In genomic region chrX:60609202-60609601, GRCm38 (mm10) we compare ENCODE assay signal across 9 mouse cellular contexts. TPM values are rescaled to one million over a fixed set of nuclear protein-coding genes. Genes with fewer than 3 reads are reported as not detected.
DNase-seq lines count a peak whose midpoint lies in the region; ATAC-seq and TF ChIP-seq lines count a peak whose summit lies in the region.
"Had no signal": no experiment of that assay in that cellular context is flagged by ENCODE, and none has a peak within 500 bp of the region (broad histone marks: within the 10 kb centered on the region; RNA-seq: fewer than 3 reads in every experiment).

No protein-coding gene starts in this region.

- no peaks in the 10 kb centered on the region for H3K36me3 ChIP-seq in heart, postnatal 0 days (replicated peaks; ENCODE audit: control insufficient read depth, insufficient read depth, low read length)

- TF ChIP-seq EP300 in heart, postnatal 0 days (IDR thresholded peaks at IDR 0.05; ENCODE audit: low read depth): no peak

- H3K27ac ChIP-seq in heart, postnatal 0 days (ENCODE audit: low read depth): no peak overlapping the region

- intact Hi-C loops in gastrocnemius, postnatal 14 days (cut with DNase I; ENCODE audit: low total_unique reads): no loop called here

- no peak for DNase-seq in heart, postnatal 0 days (ENCODE audit: low spot score)
- no peak for DNase-seq in heart, postnatal 4 days
- DNase-seq in lung, postnatal 36 days: peak; percentile 1
- no peak for DNase-seq in lung, postnatal 4 days
- peak; percentile 30 for DNase-seq in ZHBTc4 (ENCODE audit: low read depth, low spot score)
- peak; percentile 37 for DNase-seq in mesoderm, embryonic 11.5 days (ENCODE audit: low read depth, low spot score)
- no peak for DNase-seq in T-cell, adult 2 months (ENCODE audit: low spot score)
- DNase-seq in gastrocnemius, postnatal 14 days: no peak
- DNase-seq: gastrocnemius, postnatal 10 days had no signal

- H3K27me3 ChIP-seq in heart, postnatal 0 days (ENCODE audit: control insufficient read depth, insufficient read depth, low read length): no peaks in the 10 kb centered on the region

- peak; percentile 41; the same call in 1 of the 2 replicates for TF ChIP-seq CTCF in heart, postnatal 0 days (IDR thresholded peaks at IDR 0.05; ENCODE audit: low read depth)

- no peaks in the 10 kb centered on the region for H3K4me1 ChIP-seq in heart, postnatal 0 days (ENCODE audit: control insufficient read depth, insufficient read depth)

- no peaks in the 10 kb centered on the region for H3K9me3 ChIP-seq in heart, postnatal 0 days (replicated peaks; ENCODE audit: control insufficient read depth, low read length)

- no peak overlapping the region for H3K4me2 ChIP-seq in heart, postnatal 0 days (ENCODE audit: low read depth, low read length)

- 28% methylated on average over 3 of the region's 3 CpGs for WGBS in heart, postnatal 0 days

- ATAC-seq in heart, postnatal 0 days (ENCODE audit: insufficient read depth, low read depth): no peak

- no peak overlapping the region for H3K9ac ChIP-seq in heart, postnatal 0 days (replicated peaks; ENCODE audit: low read depth, low read length)

- H3K4me3 ChIP-seq in heart, postnatal 0 days (ENCODE audit: low read depth, low read length): no peak overlapping the region

RNA-seq across cellular contexts. Expression of gene Atp11c, which starts 16.7 kb away (rescaled TPM):
- 5.5 and 8.8 TPM in 2 replicates for total RNA-seq in heart, postnatal 0 days (2014; rRNA removed; ENCODE audit: low replicate concordance)
- 1.8 and 2.0 TPM in 2 replicates for polyA plus RNA-seq in heart, postnatal 0 days (2015; fragmentation: Nextera tagmentation; extraction: Ambion mirVana)
- 10 to 100 TPM; 10.1 to 10.2 TPM for total RNA-seq in heart, postnatal 4 days (2021)
- 1 to 10 TPM; 4.2 to 4.9 TPM for total RNA-seq in gastrocnemius, postnatal 14 days (2021)

Comparison
In these comparisons a context has a peak if more than half of its experiments do, and no peak if none do; other contexts are left out.
1. DNase-seq: peak in lung, postnatal 36 days (single experiment), ZHBTc4 (single experiment) and mesoderm, embryonic 11.5 days (single experiment); none in heart, postnatal 0 days (single experiment), heart, postnatal 4 days (single experiment), lung, postnatal 4 days (0 of 2), T-cell, adult 2 months (single experiment) and gastrocnemius, postnatal 14 days (single experiment).